Mouse (Mus musculus) cerebellum, postnatal 4 days (tissue): ENCODE measurements around the gene 1600014C10Rik.
A peak's percentile ranks its signal among the peaks of the same experiment; 100 is the strongest.

Source experiments
- DNase-seq, 2 experiments: peaks; one replicate each; pipeline ENCODE4 v3.0.0; 2022; ENCODE audit warnings: low spot score in 2 of 2, mixed read lengths in 1 of 2

1600014C10Rik gene

GRCm38 (mm10) chr7:38214473-38215214 is 31.6 kb downstream of the 1600014C10Rik start:
- no peak for DNase-seq

- DNase-seq = no peak
Observed at GRCm38 (mm10) chr7:38215281-38215680, 32.3 kb downstream of the 1600014C10Rik start.

GRCm38 (mm10) chr7:38215697-38216096 is 32.7 kb downstream of the 1600014C10Rik start:
- DNase-seq = no peak

- DNase-seq = peak; percentile 34 to 54
Observed at GRCm38 (mm10) chr7:38217417-38218171, 34.6 kb downstream of the 1600014C10Rik start.

- peak in 1 of 2 experiments; percentile 50 for DNase-seq
Observed at GRCm38 (mm10) chr7:38218631-38219367, 35.8 kb downstream of the 1600014C10Rik start.

GRCm38 (mm10) chr7:38219526-38219925 is 36.5 kb downstream of the 1600014C10Rik start:
- no peak for DNase-seq

- DNase-seq = no peak
Observed at GRCm38 (mm10) chr7:38220866-38221265, 37.8 kb downstream of the 1600014C10Rik start.

GRCm38 (mm10) chr7:38224577-38225369 is 41.8 kb downstream of the 1600014C10Rik start:
- no peak for DNase-seq

- DNase-seq = no peak
Observed at GRCm38 (mm10) chr7:38226226-38226625, 43.2 kb downstream of the 1600014C10Rik start.

- DNase-seq = peak in 1 of 2 experiments; percentile 55
Observed at GRCm38 (mm10) chr7:38227181-38227899, 44.3 kb downstream of the 1600014C10Rik start.

- peak; percentile 52 to 78 for DNase-seq
Observed at GRCm38 (mm10) chr7:38227900-38228298, 44.9 kb downstream of the 1600014C10Rik start, which contains the start of gene Plekhf1. Gene Plekhf1 (minus strand): TSS chr7:38228016.

- no peak for DNase-seq
Observed at GRCm38 (mm10) chr7:38228329-38228728, 45.3 kb downstream of the 1600014C10Rik start.

- DNase-seq = no peak
Observed at GRCm38 (mm10) chr7:38230285-38230684, 47.3 kb downstream of the 1600014C10Rik start.

- no peak for DNase-seq
Observed at GRCm38 (mm10) chr7:38236400-38237105, 53.5 kb downstream of the 1600014C10Rik start.

- no peak for DNase-seq
Observed at GRCm38 (mm10) chr7:38237140-38237539, 54.1 kb downstream of the 1600014C10Rik start.

- no peak for DNase-seq
Observed at GRCm38 (mm10) chr7:38242417-38242816, 59.4 kb downstream of the 1600014C10Rik start.
